Mouse (Mus musculus) thymus, postnatal 4 days (tissue): ENCODE data around the gene Gm20388.

Experiments used
- DNase-seq: peaks from one replicate; pipeline ENCODE4 v3.0.0; 2021

The Gm20388 gene

DNA sequence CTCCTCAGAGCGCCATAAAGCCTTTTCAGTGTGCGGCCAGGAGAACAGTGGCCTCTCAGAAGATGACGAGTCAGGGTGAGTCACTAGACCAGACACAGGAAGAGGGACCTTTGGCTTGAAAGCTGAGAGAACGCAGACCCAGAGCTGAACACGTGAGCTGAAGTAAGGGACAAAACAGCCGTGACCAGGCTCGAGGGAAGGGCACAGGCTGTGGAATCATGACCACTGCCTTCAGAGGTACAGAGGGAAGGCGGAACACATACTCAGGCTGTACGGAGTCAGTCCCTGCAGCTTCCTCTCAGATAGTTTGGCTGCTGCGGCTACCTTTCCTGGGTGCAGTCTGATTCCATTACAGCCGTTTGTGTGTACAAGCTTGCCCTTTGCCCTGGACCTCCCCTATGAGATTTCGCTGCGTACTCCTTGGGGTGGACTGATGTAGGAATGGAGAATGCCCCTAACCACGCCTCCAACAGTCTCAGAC, 2674.8 kb downstream of the Gm20388 start:
- DNase-seq, result no peak

DNA sequence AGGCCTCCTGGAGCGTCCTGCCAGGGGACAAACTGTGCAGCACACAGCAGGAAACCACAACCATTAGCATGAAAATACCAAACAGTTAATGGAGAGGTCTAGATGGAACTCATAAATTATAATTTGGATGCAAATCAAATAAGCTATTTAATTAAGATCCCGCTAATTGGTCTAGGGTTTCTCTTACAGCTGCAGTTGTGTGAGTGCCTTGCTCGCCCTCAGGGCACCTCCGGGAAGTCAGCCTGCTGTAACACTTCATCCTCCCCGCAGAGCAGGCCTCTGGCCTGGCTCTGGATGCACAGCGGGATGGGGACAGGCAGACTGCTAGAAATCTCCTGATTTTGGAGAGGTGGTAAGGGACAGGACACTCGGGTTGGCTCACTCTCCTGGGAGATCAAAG, 2675.5 kb downstream of the Gm20388 start:
- DNase-seq, result no peak

DNA sequence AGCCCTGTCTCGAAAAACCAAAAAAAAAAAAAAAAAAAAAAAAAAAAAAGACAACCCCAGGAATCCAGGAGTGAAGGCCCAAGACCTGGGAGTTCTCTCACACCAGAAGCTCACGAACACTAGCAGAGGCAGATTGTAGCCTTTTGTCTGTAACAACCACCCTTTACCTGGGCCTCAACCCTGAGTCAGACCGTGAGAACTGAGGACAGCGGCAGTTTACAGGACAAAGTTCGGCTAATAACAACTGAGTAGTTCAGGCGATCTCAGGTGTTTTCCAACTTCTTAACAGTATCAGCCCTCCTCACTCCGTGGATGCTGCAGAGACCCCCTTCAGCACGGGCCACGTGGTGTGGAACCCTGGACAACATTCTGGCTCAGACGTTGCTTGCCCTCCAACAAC, 2676.1 kb downstream of the Gm20388 start:
- DNase-seq, result no peak

DNA sequence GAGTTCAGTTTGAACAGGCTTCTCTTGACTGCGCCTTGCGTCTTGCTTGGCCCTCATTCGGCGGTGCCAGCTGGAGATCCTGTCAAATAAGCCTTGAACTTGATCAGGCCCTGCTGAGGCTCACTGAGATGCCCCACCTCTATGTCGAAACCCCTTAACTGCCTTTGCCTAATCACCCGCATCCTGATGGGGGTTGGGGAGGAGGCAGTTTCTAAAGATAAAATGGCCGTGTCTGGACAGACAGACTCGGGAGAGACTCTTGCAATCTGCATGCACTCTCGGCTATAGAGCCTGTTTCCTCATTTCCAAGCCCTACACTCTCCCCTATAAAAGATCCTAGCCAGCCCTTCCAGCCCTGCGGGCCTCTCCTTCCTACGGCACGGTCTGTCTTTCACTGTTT, 2682.6 kb downstream of the Gm20388 start:
- no peak for DNase-seq

DNA sequence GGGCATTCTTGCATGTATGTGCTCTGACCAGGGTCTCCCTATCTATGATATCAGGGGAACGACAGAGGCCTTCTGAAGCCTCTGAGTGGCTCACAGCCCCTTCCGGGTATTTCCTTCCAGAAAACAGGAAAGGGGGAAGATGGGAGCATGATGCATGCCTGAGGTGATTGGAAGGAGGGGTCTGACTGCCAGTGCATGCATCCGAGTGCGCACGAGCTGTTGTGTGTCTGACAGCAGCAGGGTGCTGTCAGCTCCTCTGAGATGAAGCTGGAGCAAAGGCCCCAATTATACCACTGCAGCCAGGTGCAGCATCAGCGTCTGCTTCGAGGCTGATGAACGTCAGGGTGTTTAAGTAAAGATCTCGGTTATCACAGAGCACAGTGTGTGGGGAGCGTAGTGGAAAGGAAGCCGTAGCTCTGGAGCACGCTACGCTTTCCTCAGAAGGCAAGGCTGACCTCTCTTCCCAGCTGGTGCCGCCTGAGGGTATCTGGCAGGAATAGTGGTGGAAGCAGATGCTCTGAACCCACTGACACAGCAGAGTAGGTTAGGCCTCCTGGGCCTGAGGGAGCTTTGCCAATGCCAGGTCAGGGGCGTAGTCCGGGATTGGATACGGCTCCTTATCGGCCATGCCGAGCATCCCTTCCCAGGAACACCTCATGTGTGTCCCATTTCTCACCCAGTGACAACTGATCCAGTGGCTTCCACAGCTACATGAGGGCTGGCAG, 2683.3 kb downstream of the Gm20388 start:
- no peak for DNase-seq

DNA sequence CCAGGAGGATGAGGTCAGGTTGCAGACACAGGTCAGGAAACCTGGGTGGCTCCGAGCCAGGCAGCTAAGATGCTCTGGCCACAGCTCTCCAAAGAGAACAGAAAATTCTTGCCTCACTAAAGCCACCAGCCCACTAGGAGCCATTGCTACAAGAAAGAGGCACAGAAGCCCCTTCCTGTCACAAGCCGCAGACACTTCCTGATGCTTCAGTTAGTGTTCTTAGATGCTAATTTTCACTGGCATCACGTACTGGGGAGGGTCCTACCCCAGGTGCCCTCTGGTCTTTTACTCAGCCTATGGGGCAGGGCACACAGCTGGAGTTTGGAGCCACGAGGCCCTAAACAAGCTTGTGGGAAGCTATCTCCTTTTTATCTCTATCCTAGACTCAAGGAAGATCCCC, 2685.4 kb downstream of the Gm20388 start:
- peak; percentile 49 for DNase-seq

DNA sequence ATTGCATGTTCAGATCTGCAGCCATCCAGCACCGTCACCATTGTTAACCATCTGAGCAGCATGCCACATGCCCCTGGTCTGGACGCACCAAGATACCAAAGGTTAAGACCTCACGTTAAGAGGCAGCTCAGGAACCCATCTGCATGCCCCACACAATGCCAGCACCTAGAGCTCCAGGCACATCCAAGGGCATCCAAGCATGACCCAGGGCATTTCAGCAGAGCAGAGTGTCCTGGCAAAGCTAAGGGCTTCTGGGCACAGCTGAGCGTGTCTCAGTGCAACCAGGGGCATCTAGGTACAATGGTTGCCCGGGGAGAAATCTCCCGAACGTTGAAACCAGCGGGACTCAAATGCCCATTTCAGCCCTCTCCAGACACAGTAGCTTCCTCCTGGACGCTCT, 2690.0 kb downstream of the Gm20388 start:
- no peak for DNase-seq

DNA sequence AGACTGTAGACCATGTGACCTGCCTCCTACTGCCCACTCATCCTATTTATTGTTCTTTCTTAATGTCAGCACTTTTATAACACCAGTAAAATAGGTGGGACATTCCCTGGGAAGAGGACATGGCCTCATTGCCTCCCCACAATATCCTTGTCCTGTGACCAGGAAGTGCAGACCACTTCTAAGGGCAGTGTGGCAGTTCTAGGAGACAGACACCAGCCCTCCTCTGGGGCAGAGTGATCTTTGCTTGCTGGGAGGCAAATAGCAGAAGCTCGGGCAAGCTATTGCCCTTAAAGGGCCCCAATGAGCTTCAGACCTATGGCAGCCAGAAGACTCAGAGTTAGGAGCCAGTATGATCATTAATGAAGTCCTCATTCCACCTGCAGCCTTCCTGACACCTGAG, 2694.0 kb downstream of the Gm20388 start:
- no peak for DNase-seq

DNA sequence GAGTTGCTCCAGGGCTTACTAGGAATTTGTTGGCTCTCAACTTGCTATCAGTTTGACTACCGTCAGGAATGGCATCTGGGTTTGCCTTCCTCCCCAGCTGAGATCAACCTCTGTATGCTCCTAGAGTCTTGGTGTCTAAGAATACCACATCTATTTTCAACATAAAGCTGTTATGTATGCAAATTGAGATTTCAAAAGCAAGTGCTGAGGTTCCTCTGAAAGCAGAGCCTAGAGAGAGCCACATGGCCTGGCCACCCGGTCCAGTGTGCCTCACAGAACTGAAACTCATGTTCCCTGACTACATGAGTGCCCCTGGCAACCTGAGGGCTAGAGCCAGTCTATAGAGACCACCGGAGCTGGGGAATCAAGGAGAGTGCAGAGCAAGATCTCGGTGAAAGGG, 2694.7 kb downstream of the Gm20388 start:
- no peak for DNase-seq

DNA sequence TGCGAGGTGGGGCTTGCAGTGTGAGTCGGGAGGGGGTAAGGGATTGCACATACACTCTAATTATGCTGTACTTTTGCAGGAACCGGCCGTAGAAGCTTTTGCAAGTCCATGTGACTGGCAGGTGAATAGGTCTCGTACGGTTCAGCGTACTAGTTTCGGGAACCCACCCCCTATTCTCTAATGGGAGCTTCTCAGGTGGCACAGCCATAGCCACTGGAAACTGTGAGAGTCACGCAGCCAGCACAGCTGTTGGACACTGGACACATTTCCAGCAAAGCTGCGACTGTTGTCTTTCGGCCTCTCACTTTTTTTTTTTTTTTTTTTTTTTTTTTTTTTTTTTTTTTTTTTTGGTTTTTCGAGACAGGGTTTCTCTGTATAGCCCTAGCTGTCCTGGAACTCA, 2696.2 kb downstream of the Gm20388 start:
- no peak for DNase-seq

DNA sequence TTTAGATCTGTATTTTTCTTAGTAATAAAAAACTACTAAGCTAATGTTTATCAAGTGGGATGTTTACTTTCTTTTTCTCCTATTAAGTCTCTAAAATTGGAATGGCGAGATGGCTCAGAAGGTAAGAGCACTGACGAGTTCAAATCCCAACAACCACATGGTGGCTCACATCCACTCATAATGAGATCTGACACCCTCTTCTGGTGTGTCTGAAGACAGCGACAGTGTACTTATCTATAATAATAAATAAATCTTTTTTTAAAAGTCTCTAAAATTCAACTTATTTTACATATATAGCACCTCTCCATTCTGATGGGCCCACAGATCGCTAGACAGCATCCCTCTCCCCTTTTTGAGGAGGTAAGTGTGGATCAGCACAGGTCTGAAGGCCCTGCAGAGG, 2699.6 kb downstream of the Gm20388 start:
- no peak for DNase-seq

DNA sequence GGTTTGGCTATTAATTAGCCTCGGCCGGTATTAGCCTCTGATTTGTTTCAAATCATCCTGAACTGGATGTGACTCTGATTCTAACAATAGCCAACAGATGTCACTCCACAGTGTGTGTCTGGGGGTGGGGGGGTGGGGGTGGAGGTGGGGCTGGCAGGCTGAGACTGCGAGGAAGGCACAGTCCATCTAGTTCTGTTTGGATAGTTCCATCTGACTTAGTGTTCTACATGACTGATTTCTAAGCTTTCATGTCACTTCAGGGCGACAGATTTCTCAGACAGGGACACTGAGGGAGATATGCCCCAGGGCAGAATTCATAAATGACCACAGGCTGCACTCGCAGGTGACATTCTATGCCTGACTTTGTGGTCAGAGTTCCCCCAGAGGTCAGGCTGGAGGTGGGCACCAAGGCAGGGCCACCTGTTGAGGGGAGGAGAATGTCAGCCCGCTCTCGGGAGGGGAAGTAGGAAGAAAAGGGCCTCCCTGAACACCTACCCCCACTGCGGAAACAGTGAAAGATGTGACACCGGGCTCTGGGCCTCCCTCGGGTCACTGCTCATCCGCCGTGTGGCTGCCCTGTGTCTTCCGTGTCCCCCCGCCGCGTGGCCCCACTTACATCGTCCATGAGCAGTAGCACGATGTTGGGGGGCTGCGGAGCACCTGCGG, 2700.1 kb downstream of the Gm20388 start:
- DNase-seq, result no peak

DNA sequence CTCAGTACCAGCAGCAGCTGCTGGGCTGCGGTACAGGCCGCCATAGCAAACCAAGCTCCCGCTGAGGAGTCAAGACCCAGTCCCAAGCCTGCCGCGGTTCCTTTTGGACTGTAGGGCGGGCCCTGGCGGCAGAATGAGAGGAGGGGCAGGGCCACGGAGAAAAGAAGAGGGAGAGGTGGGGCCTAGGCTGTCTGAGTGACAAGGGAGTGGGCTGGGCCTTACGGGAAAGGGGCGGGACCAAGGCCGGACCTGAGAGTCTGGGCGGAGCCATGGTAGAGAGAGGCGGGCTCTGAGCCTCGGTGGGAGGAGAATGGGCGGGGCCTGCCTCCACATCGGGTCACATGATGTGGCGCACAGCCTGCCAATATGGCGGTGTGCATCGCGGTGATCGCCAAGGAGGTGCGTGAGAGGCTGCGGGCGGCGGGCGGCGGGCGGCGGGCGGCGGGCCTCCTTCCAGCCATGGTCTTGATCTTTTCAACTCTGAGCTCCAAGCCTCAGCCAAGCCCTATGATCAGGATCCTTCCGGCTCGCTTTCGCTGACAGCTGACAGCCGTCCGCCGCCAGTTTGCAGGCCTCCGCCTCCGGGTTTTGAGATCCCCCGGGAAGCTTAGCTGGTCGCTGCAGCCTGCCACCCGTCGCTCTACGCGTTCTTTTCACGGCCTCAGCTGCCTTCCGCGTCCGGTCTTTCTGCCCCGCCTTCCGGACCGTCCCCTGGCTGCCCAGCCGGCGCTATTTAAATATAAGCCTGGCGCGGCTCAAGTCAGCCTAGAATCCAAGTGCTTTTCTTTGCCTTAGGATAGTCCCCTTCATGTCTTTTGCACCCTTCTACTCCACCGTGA, 2700.9 kb downstream of the Gm20388 start, which contains the start of the genes Galns and Trappc2l:
Gene Galns (minus strand): TSS at position 169 of the 839 bp plus-strand sequence.
Gene Trappc2l (plus strand): TSS at position 346 of the 839 bp plus-strand sequence.
- DNase-seq, result peak; percentile 98

DNA sequence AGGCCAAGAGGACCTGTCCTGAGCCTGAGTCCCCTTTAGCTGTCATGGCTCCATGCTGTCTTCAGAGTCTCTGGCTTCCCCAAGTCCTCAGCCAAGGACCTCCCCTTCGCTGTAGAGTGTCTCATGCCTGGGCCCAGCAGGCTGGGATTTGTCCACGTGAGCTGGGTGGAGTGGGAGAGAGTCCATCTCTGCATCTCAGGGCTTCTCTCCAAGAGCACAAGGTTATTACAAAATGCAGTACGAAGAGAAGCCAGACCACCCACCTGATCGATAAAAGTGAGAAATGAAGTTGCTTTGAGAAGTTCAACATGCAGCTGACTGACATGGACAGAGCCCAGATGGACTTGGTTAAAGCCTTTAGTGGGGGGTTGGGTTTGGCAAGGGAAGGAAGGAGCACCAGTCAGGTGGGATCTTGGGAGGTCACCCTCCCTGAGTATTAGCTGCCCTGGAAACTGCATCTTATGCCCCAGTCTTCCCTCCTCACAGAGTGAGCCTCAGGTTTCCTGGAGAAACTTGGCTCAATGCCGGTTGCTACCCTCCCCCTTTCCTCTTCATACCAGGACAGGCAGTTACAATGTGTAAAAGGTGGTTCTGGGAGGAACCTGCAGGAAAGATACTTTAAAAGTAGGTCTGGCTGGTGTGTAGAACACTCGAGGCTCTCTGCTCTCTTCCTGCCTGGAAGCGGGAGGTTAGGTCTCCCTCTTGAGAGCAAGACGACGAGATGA, 2705.7 kb downstream of the Gm20388 start:
- DNase-seq, result no peak

DNA sequence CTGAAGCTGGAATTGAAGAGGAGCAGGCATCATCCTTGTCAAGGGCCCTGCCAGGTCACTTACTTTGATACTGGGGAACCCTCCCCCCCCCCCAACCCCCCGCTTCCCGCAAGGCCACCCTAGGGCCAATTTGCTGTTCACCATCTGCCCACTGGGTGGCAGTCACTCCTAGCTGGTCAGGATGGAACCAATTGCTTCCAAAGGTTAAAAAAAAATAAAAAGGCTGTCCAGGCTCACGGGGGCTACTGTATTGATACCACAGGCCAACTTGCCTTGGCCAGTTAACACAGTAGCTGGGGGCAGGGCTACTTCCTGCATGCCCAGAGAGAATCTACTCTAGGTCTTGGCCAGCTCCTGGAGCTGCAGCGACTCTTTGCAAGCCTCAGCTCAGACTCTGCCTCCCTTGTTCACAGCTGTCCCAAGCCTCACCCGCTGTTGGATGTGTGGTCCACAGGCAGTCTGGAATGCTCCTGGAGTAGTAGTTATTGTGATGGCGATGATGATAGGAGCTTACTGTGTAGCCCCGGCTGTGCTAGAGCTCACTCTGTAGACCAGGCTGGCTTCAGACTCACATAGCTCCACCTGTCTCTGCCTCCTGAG, 2707.4 kb downstream of the Gm20388 start:
- peak; percentile 90 for DNase-seq

DNA sequence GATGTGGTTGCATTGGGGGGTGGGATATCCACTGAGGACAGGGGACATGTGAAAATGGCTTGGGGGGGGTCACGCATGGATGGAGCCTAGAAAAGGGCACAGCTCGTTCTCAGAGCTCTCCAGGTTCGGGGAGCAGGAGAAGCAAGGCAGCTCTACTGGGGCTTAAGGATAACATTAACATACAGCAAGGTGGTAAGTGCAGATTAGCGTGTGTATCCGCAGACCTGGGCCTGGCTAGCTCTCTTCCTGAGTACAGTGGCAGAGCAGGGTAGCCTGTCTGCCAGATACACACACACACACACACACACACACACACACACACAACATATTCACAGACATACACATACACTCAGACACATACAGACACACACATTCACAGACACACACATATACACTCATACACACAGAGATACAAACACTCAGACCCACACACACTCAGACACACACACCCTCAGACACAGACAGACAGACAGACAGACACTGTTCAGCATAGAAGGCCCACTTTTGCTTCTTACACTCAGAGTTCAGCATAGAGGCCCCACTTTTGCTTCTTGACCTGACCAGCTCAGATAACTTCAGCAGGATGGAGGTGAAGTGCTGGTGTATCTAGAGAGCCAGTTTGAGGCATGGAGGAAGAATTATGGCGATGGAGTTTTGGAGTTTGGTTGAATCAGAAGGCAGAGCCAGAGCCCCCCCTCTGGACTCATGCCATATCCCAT, 2708.2 kb downstream of the Gm20388 start:
- no peak for DNase-seq

DNA sequence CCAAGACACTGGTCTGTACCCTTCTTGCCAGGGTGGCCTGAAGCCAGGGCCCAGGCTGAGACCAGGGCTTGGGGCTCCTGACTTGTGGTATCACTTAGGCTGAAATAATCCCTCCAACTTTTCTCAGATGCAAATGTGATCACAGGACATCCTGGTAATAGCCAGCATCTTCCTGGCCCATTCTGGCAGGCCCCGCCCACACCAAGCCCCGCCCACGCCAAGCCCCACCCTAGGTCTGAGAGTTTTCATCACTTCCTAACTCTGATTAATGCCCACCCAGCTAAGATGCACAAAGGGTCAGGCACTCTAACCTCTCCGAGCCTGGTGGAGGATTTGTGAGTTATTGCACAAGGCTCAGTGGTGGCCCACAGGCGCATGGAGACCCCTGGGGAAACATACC, 2709.8 kb downstream of the Gm20388 start:
- peak; percentile 34 for DNase-seq

DNA sequence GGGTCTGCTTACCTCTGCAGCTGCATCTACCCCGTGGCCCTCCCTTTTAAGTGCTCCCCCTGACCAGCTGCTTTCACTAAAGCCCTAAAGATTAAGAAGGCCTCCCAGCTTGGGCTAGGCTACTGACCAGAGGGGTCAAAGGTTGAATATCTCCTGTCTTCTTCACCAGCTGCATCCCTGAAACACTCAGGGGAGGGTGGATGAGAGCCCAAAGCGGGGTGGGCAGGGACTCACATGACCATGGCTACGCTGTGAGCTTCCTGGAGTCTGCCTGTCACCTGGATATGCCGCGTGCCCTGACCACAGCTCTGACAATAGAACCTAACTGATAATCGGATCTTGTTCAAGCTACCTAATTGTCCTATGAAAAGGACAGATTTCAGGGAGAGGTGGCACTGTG, 2712.1 kb downstream of the Gm20388 start, which contains the start of gene Pabpn1l:
Gene Pabpn1l (minus strand): TSS at position 13 of the 400 bp plus-strand sequence.
- DNase-seq, result no peak

DNA sequence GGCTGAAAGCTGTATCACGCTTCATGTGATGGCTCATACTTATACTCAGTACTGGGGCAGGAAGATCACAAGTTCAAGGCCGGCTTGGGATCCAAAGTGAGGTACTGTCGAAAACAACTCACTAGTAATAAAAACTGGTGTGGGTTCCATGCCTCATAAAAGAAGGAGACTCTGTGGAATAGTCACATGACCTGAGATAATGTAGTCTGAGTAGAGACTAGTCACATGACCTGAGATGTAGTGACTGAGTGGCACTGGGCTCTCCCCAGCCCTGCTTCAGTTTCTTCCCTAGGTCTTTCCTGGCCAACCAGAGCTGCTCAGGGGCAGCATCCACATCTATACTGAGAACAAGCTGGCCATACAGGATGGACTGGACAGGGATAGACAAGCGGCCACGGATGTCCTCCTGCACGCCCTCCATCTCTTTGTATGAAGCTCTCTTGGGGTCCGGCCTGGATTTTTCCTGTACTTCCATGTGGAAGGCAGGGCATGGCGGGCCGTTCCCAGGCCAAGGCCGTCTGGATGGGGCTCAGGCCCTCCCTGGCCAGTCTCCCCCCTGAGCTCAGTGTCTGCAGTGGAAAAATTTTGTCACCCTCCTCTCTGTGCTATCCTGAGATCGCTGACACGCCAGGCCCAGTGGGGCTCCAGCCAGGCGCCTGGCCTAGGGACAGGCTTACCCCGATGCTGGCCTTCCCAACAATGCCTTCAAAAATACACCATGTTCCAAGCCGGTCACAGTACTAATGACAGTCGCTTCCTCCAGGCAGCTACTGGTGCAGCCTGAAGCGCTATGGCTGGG, 2713.4 kb downstream of the Gm20388 start:
- no peak for DNase-seq

DNA sequence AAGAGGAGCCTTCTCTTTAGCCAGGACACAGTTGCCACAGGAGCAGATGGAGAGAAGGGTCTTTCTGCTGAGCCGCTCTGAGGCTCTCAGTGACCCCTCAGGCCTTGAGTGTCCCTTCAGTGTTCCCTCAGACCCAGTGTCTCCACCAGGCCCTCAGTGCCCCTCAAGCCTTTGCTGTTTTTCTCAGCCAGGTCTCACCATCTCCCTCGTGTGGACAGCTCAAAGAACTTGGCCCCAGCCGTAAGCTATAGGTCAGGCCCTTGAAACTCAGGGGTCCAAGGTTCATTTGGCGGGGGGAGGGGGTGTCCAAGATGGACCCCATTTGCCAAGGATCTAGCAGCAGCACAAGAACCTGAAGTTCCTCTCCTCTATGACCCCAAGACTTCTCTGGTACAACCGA, 2714.0 kb downstream of the Gm20388 start:
- DNase-seq, result no peak

DNA sequence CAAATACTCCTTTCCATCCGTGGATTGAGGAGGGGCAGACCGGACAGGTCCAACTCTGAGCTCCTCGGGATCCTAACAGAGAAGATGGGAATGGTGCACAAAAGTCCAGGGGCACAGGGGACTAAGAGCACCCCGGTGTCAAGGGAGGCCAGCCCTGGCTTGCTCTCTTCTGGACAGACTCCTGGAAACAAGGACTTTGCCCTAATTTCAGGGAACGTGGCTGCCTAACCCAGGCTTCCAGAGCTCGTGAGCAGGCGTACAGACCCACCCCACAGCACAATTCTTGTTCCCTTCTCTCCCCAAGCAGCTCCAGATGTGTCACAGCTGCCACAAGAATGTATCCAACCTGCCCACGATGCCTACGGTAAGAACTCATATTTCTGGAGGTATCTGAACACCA, 2715.2 kb downstream of the Gm20388 start:
- no peak for DNase-seq
